Mouse (Mus musculus): ENCODE measurements at regions not wholly inside any gene's neighbourhood (a gene's known extent, or its start where the extent isn't known, plus 50 kb on each side); places are given as distances from the start of the nearest gene placed in this dataset.

- DNase-seq: no peak
These were observed 458.1 kb upstream of the Slitrk6 start for GRCm38 (mm10) chr14:111212929-111213657.

GRCm38 (mm10) chr14:111226926-111227325 lies 448.0 kb upstream of the Slitrk5 start:
- DNase-seq: no peak

GRCm38 (mm10) chr14:111239121-111239520 lies 435.8 kb upstream of the Slitrk5 start:
- no peak for DNase-seq

- peak; percentile 51 for DNase-seq
These were observed 425.4 kb upstream of the Slitrk5 start for GRCm38 (mm10) chr14:111249347-111249946.

GRCm38 (mm10) chr14:111253190-111253589 lies 421.7 kb upstream of the Slitrk5 start:
- no peak for DNase-seq

GRCm38 (mm10) chr14:111261696-111262095 lies 413.2 kb upstream of the Slitrk5 start:
- no peak for DNase-seq

GRCm38 (mm10) chr14:111270239-111270638 lies 404.7 kb upstream of the Slitrk5 start:
- no peak for DNase-seq

- DNase-seq: no peak
These were observed 393.5 kb upstream of the Slitrk5 start for GRCm38 (mm10) chr14:111281354-111281753.

- DNase-seq: no peak
These were observed 391.0 kb upstream of the Slitrk5 start for GRCm38 (mm10) chr14:111283681-111284461.

- DNase-seq: no peak
These were observed 388.9 kb upstream of the Slitrk5 start for GRCm38 (mm10) chr14:111285981-111286380.

- DNase-seq: no peak
These were observed 379.4 kb upstream of the Slitrk5 start for GRCm38 (mm10) chr14:111295521-111295920.

GRCm38 (mm10) chr14:111297796-111298195 lies 377.1 kb upstream of the Slitrk5 start:
- DNase-seq: no peak

GRCm38 (mm10) chr14:111330570-111330969 lies 344.3 kb upstream of the Slitrk5 start:
- no peak for DNase-seq

GRCm38 (mm10) chr14:111353518-111353917 lies 321.4 kb upstream of the Slitrk5 start:
- DNase-seq: no peak

GRCm38 (mm10) chr14:111396803-111397202 lies 278.1 kb upstream of the Slitrk5 start:
- DNase-seq: no peak

GRCm38 (mm10) chr14:111400809-111401208 lies 274.1 kb upstream of the Slitrk5 start:
- DNase-seq: no peak

- DNase-seq: no peak
These were observed 272.4 kb upstream of the Slitrk5 start for GRCm38 (mm10) chr14:111402538-111402937.

- DNase-seq: peak; percentile 7
These were observed 271.3 kb upstream of the Slitrk5 start for GRCm38 (mm10) chr14:111403555-111403954.

- no peak for DNase-seq
These were observed 261.4 kb upstream of the Slitrk5 start for GRCm38 (mm10) chr14:111413543-111413942.

- DNase-seq: no peak
These were observed 256.4 kb upstream of the Slitrk5 start for GRCm38 (mm10) chr14:111418531-111418930.

GRCm38 (mm10) chr14:111429101-111429857 lies 245.6 kb upstream of the Slitrk5 start:
- no peak for DNase-seq
